Mouse (Mus musculus) thymus, adult 2 months (tissue): ENCODE measurements around the gene Hps4.

Source experiments
- CTCF ChIP-seq: fragments of 200-500 bp; IDR thresholded peaks from 2 replicates; pipeline ENCODE4 v1.5.1; 2012; ENCODE audit warnings: mild to moderate bottlenecking, control low read depth, low read length, moderate library complexity, borderline replicate concordance; ENCODE audit not compliant: control insufficient read depth, poor library complexity, insufficient read depth; ENCODE audit errors: extremely low read depth
- POLR2A ChIP-seq: fragments of 200-500 bp; IDR thresholded peaks from 2 replicates; pipeline ENCODE4 v1.6.1; 2012; ENCODE audit warnings: mild to moderate bottlenecking, low read length, control low read depth, moderate library complexity; ENCODE audit not compliant: control insufficient read depth, poor library complexity, insufficient read depth; ENCODE audit errors: extremely low read depth

DNA sequence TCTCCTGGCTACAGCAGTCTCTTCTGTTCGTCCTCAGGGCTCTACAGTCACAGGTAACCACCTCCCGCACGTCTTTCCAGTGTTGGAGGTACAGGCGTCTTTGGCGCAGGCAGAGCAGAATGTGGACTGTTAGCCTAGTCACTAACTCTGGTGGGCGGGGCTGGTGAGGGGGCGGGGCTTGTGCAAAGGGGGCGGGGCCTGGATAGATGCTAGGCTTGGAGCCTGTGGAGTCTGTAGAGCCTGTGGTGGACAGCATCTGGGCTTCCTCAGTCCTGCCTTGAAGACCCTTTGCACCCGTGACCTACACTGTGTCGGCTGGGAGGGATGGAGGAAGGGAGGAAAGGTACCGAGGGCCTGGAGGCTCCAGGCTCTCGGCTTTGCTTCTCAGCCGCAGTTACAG is 13.0 kb downstream of the Hps4 start, which contains the start of gene Gm6583:
- TF ChIP-seq CTCF (no peak), POLR2A (no peak)
